Mouse (Mus musculus) lung, postnatal 14 days (tissue): ENCODE measurements at regions not wholly inside any gene's neighbourhood (a gene's known extent, or its start where the extent isn't known, plus 50 kb on each side); places are given as distances from the start of the nearest gene placed in this dataset.

ENCODE experiments used
- DNase-seq: peaks from one replicate; pipeline ENCODE4 v3.0.0; 2021

DNA sequence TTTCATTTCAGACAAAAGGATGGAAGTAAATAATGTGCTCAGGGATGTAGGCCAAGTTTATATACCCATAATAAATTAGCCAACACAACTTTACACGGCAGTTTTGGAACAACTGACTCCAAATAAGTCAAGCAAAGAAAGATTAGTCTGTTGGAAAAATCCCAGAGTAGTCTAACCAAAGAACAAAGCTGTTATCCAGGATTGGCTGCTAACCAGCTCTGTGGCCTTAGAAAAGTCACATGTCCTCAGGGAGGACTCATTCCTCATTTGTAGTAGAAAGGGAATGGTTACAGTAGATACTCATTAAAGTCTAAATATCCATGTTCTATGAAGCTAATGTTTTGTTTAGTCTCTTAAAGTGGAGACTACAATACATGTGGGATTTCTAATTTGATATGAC, 130.6 kb upstream of the Mid1 start:
- no peak for DNase-seq

GRCm38 (mm10) chrX:169552851-169553250, 132.1 kb upstream of the Mid1 start:
- DNase-seq = no peak

DNA sequence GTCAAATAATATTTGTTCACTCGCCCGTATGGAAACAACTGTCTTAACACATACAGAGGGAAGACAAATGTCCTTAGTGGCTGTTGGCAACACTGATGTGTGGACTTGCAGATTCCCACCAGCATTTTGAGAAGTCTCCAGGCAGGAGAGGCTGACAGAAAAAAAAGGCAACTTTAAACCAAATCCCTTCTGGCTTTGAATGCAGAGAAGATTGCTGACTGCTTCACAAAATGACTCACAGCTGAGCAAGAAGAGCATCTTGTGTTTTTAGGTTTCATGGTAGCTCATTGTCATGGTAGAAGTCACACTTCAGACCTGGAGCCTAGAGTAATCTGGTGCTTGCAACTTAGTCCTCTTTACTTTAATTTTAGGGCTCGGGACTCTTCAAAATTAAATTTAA, 141.0 kb upstream of the Mid1 start:
- no peak for DNase-seq

- DNase-seq = no peak
Observed at GRCm38 (mm10) chrX:169508229-169508628, 176.8 kb upstream of the Mid1 start.

- DNase-seq = no peak
Observed at GRCm38 (mm10) chrX:169493577-169493976, 173.4 kb upstream of the Hccs start.

DNA sequence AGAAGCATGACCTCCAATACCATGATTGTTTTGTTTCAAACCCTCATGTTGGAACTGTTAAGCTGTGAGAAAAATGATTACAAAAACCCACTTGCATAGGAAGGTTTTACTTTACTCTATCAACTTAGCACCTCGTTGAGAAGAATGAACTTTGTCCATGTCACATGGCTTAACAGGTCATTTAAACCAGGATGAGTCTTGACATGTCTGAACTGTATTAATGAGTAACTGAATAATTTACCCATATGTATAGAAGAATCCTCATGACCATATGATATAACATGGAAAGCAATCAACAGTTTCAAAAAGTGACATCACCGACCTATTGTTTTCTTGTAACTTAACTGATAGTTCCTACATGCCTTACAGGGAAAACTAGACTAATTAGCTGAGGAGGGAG, 153.3 kb upstream of the Hccs start:
- DNase-seq = no peak

- peak; percentile 3 for DNase-seq
Observed at GRCm38 (mm10) chrX:169470715-169471114, 150.5 kb upstream of the Hccs start.

- DNase-seq = no peak
Observed at GRCm38 (mm10) chrX:169450159-169450558, 130.0 kb upstream of the Hccs start.

GRCm38 (mm10) chrX:169439546-169439945, 119.4 kb upstream of the Hccs start:
- DNase-seq = no peak

- peak; percentile 3 for DNase-seq
Observed at GRCm38 (mm10) chrX:169438626-169439025, 118.5 kb upstream of the Hccs start.

DNA sequence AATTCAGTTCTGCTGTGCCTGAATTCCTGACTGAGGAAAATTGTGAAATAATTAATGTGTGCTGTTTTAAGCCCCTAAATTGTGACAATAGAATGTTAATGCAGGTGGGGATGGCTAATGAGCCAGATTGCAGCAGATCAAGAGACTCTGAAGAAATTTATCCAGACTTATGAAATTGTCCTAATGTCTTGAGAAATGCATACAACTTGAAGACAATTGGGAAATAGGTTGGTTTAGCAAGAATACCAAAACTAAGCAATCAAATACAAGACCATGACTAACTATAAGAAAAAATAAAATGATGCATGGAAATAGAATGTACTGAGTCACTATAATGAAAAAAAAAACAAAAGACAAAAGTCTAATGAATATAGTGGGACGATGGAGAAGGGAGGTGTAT, 113.7 kb upstream of the Hccs start:
- DNase-seq = no peak

GRCm38 (mm10) chrX:169396825-169397224, 76.7 kb upstream of the Hccs start:
- DNase-seq = no peak

DNA sequence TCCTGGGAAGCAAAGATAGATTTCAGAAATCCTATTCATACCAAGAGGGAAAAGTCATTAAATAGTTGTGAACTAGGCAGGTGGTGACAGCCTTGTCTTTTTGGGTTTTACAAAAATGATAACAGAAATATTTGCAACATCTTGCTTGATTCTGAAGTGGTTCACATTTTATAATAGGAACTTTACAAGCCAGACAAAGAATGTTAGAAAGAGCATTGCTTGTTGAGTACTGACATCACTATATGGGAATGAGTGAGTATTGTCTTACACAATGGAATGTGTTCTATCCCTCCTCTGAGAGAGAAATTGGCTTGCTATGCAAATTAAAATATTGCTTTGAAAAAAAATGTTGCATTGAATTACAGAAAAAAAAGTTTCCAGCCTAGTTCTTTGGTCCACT, 66.5 kb upstream of the Hccs start:
- no peak for DNase-seq
